Mouse (Mus musculus) limb, embryonic 14.5 days (tissue): ENCODE data around the gene Dip2b. TPM values are rescaled to one million over a fixed set of nuclear protein-coding genes. Genes with fewer than 3 reads are reported as not detected.

Experiments used
- ATAC-seq: fragments of 200-750 bp; cut with Nextera tagmentation; 2 replicates; pipeline ENCODE4 v1.8.0; 2017; ENCODE audit warnings: low read depth, moderate number of reproducible peaks, moderate TSS enrichment; ENCODE audit not compliant: low FRiP score
- DNase-seq: peaks from one replicate; pipeline ENCODE4 v3.0.0-alpha.2; 2015; ENCODE audit warnings: low spot score
- H3K27ac ChIP-seq: fragments of 300-500 bp; sonication (generic); replicated peaks from 2 replicates; pipeline ENCODE4 v1.5.1; 2014; ENCODE audit warnings: low read depth, mild to moderate bottlenecking, low read length, moderate library complexity, mixed read lengths
- H3K27me3 ChIP-seq: fragments of 300-500 bp; sonication (generic); 2 replicates; pipeline ENCODE4 v1.6.1; 2014; ENCODE audit warnings: low read length, mixed read lengths; ENCODE audit not compliant: control insufficient read depth, insufficient read depth
- H3K36me3 ChIP-seq: fragments of 300-500 bp; sonication (generic); 2 replicates; pipeline ENCODE4 v1.6.1; 2014; ENCODE audit warnings: mild to moderate bottlenecking, low read length, moderate library complexity, mixed read lengths; ENCODE audit not compliant: control insufficient read depth, insufficient read depth
- H3K4me1 ChIP-seq: fragments of 300-500 bp; sonication (generic); 2 replicates; pipeline ENCODE4 v1.6.1; 2014; ENCODE audit warnings: antibody characterized with exemption, low read length, mixed read lengths; ENCODE audit not compliant: control insufficient read depth, insufficient read depth
- H3K4me2 ChIP-seq: fragments of 300-500 bp; sonication (generic); replicated peaks from 2 replicates; pipeline ENCODE4 v1.6.1; 2014; ENCODE audit warnings: low read depth, mild to moderate bottlenecking, low read length, moderate library complexity; ENCODE audit not compliant: severe bottlenecking
- H3K4me3 ChIP-seq: fragments of 300-500 bp; sonication (generic); replicated peaks from 2 replicates; pipeline ENCODE4 v1.5.1; 2014; ENCODE audit warnings: low read length
- H3K9ac ChIP-seq: fragments of 300-500 bp; sonication (generic); 2 replicates; pipeline ENCODE4 v1.6.1; 2014; ENCODE audit warnings: mild to moderate bottlenecking, low read depth, low read length, moderate library complexity; ENCODE audit not compliant: severe bottlenecking
- H3K9me3 ChIP-seq: fragments of 300-500 bp; sonication (generic); 2 replicates; pipeline ENCODE4 v1.6.1; 2016; ENCODE audit warnings: low read length; ENCODE audit not compliant: control insufficient read depth
- POLR2A ChIP-seq: fragments of 200-500 bp; IDR thresholded peaks from 2 replicates; pipeline ENCODE4 v1.8.0; 2012; ENCODE audit warnings: inconsistent platforms, mild to moderate bottlenecking, moderate library complexity, borderline replicate concordance; ENCODE audit not compliant: insufficient read depth, insufficient read length; ENCODE audit errors: extremely low read depth
- WGBS: fragments of 180-500 bp; shearing (Covaris S2); extraction: QIAGEN DNeasy Blood & Tissue Kit; methylation state at CpG from one replicate; pipeline ENCODE4 v1.1.7; 2014; 5-methylcytosine and 5-hydroxymethylcytosine counted together
- polyA plus RNA-seq, 2 experiments: library from polyadenylated mRNA; depleted of rRNA in 1 of 2; stranded (reverse) in 1 of 2; unstranded in 1 of 2; fragments of >200 nt; fragmentation: Nextera tagmentation in 1 of 2; extraction: Ambion mirVana in 1 of 2; gene quantifications; 2 replicates each; pipeline versions ENCODE4 v1.2.1 to v1.2.3; 2012 to 2014

Gene Dip2b
- polyA plus RNA-seq, 2 experiments, result 13.0 to 15.0 TPM

DNA sequence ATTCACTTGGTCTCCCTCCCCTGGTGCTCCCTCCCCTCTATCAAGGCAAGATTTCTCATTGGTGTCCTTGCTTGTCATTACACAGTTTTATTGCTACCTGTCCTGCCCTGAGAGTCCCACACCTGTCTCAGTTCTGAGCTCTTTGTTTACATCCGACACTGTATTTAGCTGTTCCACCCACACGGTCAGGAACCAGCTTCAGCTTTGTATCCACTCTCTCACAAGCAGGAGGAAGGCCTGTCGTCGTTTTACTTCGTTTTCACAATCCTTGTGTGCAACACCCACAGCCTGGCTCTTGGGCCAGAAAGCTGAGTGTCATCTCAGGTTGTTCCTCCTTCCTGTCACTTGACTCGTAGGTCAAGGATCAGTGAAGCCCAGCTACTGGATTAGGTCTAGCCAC is 45.4 kb downstream of the Dip2b start:
- H3K36me3 ChIP-seq, result no peaks in the 10 kb centered on the region
- no peak for ATAC-seq
- WGBS, result 73% methylated on average over 6 of the region's 6 CpGs

DNA sequence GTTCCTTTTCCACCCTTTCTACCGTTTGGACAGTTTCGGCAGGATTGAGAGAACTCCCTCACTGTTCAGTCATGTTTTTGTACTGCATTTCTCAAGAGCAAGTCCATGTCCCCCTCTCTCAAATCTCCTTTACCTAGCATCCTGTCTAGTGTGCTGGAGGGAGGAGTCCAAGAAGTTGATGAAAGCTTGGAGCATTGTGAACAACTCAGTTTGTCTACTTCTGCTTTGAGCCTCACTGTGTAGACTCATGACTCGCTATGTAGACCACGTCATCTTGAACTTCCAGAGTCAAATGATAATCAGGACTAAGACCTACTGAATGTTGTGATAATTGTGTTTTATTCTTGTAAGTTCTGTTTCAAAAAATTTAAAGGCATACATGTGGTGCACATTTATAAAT is 46.4 kb downstream of the Dip2b start:
- TF ChIP-seq POLR2A, result no peak
- ATAC-seq (no peak), DNase-seq (no peak)
- Histone ChIP-seq H3K27me3 (no peaks in the 10 kb centered on the region), H3K4me3 (no peak overlapping the region), H3K4me2 (no peak overlapping the region), H3K36me3 (no peaks in the 10 kb centered on the region), H3K9ac (no peak overlapping the region), H3K9me3 (no peaks in the 10 kb centered on the region), H3K4me1 (peaks cover 20% of the 10 kb centered on the region; the same call in 1 of the 2 replicates), H3K27ac (no peak overlapping the region)
- 91% methylated on average over 4 of the region's 4 CpGs for WGBS

More for the DNA sequence above, 45.4 kb downstream of the Dip2b start:
- Histone ChIP-seq H3K4me2 (no peak overlapping the region), H3K4me3 (no peak overlapping the region), H3K9ac (no peak overlapping the region), H3K4me1 (peaks cover 14% of the 10 kb centered on the region; the same call in 1 of the 2 replicates), H3K27ac (no peak overlapping the region), H3K9me3 (no peaks in the 10 kb centered on the region), H3K27me3 (no peaks in the 10 kb centered on the region)
- no peak for DNase-seq
- TF ChIP-seq POLR2A, result no peak

DNA sequence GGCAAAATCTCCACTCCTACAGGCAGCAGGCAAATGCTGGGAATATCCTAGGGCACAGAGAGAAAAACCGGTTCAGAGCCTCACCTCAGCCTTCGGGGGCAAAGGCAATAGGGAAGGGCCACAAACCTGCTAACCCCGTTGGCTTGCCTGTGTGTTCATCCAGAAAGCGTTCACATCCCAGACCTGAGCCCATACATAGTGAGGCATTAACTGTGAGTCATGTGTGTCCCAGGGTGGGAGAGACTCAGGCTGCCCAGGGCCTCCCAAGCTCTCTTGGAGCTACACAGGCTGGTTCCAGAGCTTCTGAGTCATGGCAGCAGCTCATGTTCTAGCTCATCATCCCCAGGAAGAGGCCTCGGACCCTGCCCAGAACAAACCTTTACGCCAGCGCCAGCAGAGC is 49.6 kb downstream of the Dip2b start:
- no peak overlapping the region for H3K9ac ChIP-seq
- no peak for TF ChIP-seq POLR2A

DNA sequence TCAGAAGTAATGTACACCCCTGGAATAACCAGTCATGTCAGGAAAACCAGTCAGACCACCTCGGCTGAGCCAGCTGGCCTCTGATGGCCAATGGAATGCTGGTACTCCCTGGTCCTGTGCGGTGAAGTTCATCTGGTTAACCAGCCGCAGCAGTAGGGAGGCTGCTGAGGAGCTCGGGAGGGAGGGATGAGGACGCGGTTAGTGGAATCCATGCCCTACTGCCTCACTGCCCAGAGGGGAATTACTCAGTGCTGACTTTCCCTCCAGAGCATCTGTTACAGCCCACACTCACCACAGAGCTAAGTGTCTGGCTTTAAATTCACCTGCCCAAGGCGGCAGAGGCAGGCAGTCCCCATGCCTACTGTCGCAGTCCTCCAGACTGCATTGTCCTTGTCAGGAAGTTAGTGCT is 51.2 kb downstream of the Dip2b start:
- no peak overlapping the region for H3K27ac ChIP-seq
- H3K36me3 ChIP-seq, result no peaks in the 10 kb centered on the region
- 26% methylated on average over 8 of the region's 8 CpGs for WGBS
- H3K4me1 ChIP-seq, result peaks cover 31% of the 10 kb centered on the region
- peak; percentile 61 for ATAC-seq
- no peaks in the 10 kb centered on the region for H3K27me3 ChIP-seq
- no peak overlapping the region for H3K4me3 ChIP-seq
- TF ChIP-seq POLR2A, result no peak
- peak; percentile 60 for DNase-seq
- no peaks in the 10 kb centered on the region for H3K9me3 ChIP-seq
- 0 out of 2 replicates have a peak overlapping the region, but pooled peaks have one; percentile 12 for H3K9ac ChIP-seq
- no peak overlapping the region for H3K4me2 ChIP-seq

More for the DNA sequence above, 49.6 kb downstream of the Dip2b start:
- Histone ChIP-seq H3K4me3 (no peak overlapping the region), H3K27ac (0 out of 2 replicates have a peak overlapping the region, but pooled peaks have one; percentile 11), H3K9me3 (no peaks in the 10 kb centered on the region), H3K27me3 (no peaks in the 10 kb centered on the region), H3K4me2 (no peak overlapping the region), H3K36me3 (no peaks in the 10 kb centered on the region), H3K4me1 (peaks cover 31% of the 10 kb centered on the region)
- DNase-seq, result no peak
- 86% methylated on average over 7 of the region's 7 CpGs for WGBS
- ATAC-seq, result no peak

DNA sequence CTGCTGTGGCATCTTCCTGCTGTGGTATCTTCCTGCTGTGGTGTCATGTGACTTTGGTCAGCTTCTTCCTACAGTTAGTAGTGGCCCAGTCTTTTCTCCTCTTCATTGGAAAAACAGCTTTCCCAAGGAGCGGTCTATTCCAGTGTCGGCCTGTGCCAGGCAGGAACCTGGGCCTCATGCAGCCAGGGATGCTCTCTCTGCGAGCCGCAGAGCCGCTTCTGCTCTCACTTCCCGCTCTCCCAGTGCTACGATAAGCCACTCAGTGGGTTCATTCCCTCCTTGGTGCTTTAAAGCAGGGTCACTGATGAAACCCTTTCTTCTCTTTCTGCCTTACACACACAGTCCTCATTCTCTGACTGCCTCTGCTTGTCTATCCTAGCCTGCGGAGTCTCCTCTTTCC is 53.4 kb downstream of the Dip2b start:
- ATAC-seq, result no peak
- Histone ChIP-seq H3K27me3 (no peaks in the 10 kb centered on the region), H3K9ac (peak overlapping the region; percentile 36; the same call in 1 of the 2 replicates), H3K4me1 (peaks cover 31% of the 10 kb centered on the region), H3K4me3 (no peak overlapping the region), H3K36me3 (no peaks in the 10 kb centered on the region), H3K9me3 (no peaks in the 10 kb centered on the region), H3K27ac (no peak overlapping the region), H3K4me2 (peak overlapping the region; percentile 23; the same call in 1 of the 2 replicates)
- 49% methylated on average over 8 of the region's 8 CpGs for WGBS
- no peak for DNase-seq
- TF ChIP-seq POLR2A, result no peak

DNA sequence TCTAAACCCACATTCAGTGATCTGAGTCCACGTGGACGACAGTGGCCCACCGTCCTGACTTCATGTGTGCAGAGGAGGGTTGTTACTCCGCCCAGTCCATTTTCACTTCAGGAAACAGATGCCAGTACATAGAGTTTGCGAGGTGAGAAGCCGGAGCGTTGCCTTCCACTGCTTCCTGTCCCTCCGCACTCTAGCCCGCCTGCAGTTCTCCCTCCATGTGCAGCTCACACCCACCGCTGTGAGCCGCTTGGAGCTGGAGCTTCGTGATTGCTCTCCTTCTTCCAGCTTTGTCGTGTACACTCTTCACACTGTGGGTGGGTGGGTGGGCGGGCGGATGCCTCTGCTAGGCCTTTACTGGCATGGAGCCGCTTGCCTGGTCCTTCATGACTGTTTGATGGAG is 53.8 kb downstream of the Dip2b start:
- no peaks in the 10 kb centered on the region for H3K9me3 ChIP-seq
- no peak for TF ChIP-seq POLR2A
- H3K27ac ChIP-seq, result no peak overlapping the region
- no peak overlapping the region for H3K4me3 ChIP-seq
- ATAC-seq (no peak; the same call in 1 of the 2 replicates), DNase-seq (no peak)
- WGBS, result 32% methylated on average over 16 of the region's 16 CpGs
- no peaks in the 10 kb centered on the region for H3K36me3 ChIP-seq
- no peaks in the 10 kb centered on the region for H3K27me3 ChIP-seq
- H3K4me2 ChIP-seq, result peak overlapping the region; percentile 23; the same call in 1 of the 2 replicates
- H3K4me1 ChIP-seq, result peaks cover 29% of the 10 kb centered on the region
- peak overlapping the region; percentile 36; the same call in 1 of the 2 replicates for H3K9ac ChIP-seq
